Mouse (Mus musculus): ENCODE measurements around the gene Tceal1. TPM values are rescaled to one million over a fixed set of nuclear protein-coding genes. Genes with fewer than 3 reads are reported as not detected.

Gene Tceal1
- total RNA-seq, 2 experiments from 2014 or later, result 0.21 to 1.1 TPM

DNA sequence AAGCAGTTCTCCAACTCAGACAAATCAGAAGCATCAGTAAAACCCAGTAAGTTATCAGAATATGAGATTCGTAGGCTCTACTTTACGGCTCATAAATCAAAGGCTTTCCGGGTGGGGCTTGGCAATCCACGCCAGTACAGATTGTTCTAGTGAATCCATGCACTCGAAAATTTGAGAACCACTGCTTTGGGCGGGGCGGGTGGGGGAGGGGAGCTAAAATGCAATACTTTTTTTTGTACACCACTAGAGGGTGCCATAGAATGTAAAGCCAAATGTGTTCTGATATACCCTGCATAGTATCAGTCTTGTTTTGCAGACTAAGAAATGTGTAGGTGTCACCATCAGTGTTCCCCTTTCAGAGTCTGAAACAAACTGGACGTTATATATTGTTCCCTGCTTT, 36.9 kb downstream of the Tceal1 start:
- no peak for ATAC-seq (replicated peaks; ENCODE audit: poor library complexity, severe bottlenecking)

DNA sequence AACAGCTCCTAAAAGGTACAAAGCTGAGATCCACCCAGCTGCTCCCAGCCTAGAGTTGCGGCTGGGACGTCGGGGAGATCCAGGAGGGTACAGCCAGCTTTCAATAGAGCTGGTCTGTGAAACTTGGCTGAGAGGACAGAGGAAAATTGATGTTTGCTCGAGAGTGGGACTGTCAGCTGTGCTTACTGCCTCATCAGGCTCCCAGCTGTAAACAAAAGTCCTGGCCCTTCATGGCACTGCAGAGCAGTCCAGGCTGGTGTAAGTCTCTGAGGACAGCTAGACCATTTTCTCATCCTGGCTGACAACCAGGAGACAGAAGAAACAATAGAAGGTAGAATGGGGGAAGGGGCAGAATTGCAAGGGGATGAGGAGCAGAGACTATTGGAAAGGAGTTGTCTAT, 41.5 kb downstream of the Tceal1 start:
- ATAC-seq (replicated peaks; ENCODE audit: poor library complexity, severe bottlenecking), result no peak

DNA sequence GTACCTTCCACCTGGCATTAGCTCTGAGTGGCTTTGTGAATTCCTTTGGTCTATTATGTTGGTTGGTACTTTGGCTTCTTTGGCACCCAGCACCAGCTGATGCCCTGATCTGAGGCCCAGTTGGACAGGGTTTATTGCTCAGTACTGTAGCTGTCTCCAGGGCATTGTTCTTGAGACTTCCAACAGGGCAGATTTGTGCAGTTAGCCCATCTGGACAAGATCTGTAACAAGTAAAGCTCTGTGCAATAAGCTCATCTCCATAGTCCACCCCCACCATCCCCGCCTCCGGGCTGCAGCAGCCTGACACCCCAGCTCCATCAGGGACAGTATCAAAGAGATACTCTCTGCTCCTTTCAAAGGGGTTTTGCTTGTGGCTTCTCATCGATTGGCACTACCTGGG, 47.7 kb downstream of the Tceal1 start:
- no peak for ATAC-seq (replicated peaks; ENCODE audit: poor library complexity, severe bottlenecking)

Other genes starting within 250 kb of the Tceal1 start
- not detected in 2 replicates for gene Kir3dl1, start 190.0 kb upstream of the Tceal1 start, total RNA-seq (2014; fragmentation: Nextera tagmentation)
- gene Kir3dl1, start 190.0 kb upstream of the Tceal1 start, total RNA-seq (2017), result not detected in 2 replicates
- gene Kir3dl2, start 163.9 kb upstream of the Tceal1 start, total RNA-seq (2014; fragmentation: Nextera tagmentation), result not detected in 2 replicates
- gene Kir3dl2, start 163.9 kb upstream of the Tceal1 start, total RNA-seq (2017), result not detected in 2 replicates
- gene Tceal3, start 117.1 kb upstream of the Tceal1 start, total RNA-seq (2014; fragmentation: Nextera tagmentation), result not detected in 2 replicates
- not detected in 2 replicates for gene Tceal3, start 117.1 kb upstream of the Tceal1 start, total RNA-seq (2017)
- 170 and 206 TPM in 2 replicates for gene Morf4l2, start 35.7 kb downstream of the Tceal1 start, total RNA-seq (2014; fragmentation: Nextera tagmentation)
- 712 and 733 TPM in 2 replicates for gene Morf4l2, start 35.7 kb downstream of the Tceal1 start, total RNA-seq (2017)
- not detected in 2 replicates for gene Glra4, start 72.2 kb downstream of the Tceal1 start, total RNA-seq (2014; fragmentation: Nextera tagmentation)
- gene Glra4, start 72.2 kb downstream of the Tceal1 start, total RNA-seq (2017), result not detected in 2 replicates
- gene Plp1, start 114.7 kb downstream of the Tceal1 start, total RNA-seq (2014; fragmentation: Nextera tagmentation), result 0.77 and 1.2 TPM in 2 replicates
- 0.36 and 1.3 TPM in 2 replicates for gene Plp1, start 114.7 kb downstream of the Tceal1 start, total RNA-seq (2017)
- gene Rab9b, start 160.8 kb downstream of the Tceal1 start, total RNA-seq (2014; fragmentation: Nextera tagmentation), result not detected in 2 replicates
- not detected in 2 replicates for gene Rab9b, start 160.8 kb downstream of the Tceal1 start, total RNA-seq (2017)
- gene H2bfm, start 219.3 kb downstream of the Tceal1 start, total RNA-seq (2014; fragmentation: Nextera tagmentation), result not detected in 2 replicates
- gene H2bfm, start 219.3 kb downstream of the Tceal1 start, total RNA-seq (2017), result not detected in 2 replicates